Mouse (Mus musculus) heart, postnatal 25 days (tissue): ENCODE measurements at regions not wholly inside any gene's neighbourhood (a gene's known extent, or its start where the extent isn't known, plus 50 kb on each side); places are given as distances from the start of the nearest gene placed in this dataset.
"Not testable (repeated sequence)": the region's sequence is repeated elsewhere in the genome, so short reads cannot be mapped to it uniquely, and the experiment has no call there.

Experiments used
- DNase-seq: peaks from one replicate; pipeline ENCODE4 v3.0.0; 2022; ENCODE audit warnings: low spot score
- intact Hi-C: fragments of 180-260 bp; cut with DNase I; formaldehyde crosslinking; loops from one replicate; pipeline ENCODE4 v1.15.1; 2025

GRCm38 (mm10) chr5:75401734-75402133 lies 173.0 kb upstream of the Kit start:
- intact Hi-C loops = no loop called here

GRCm38 (mm10) chr5:75402631-75403030 lies 172.1 kb upstream of the Kit start:
- DNase-seq = no peak
- intact Hi-C loops = no loop called here

More at GRCm38 (mm10) chr5:75401734-75402133, 173.0 kb upstream of the Kit start:
- DNase-seq = no peak

DNA sequence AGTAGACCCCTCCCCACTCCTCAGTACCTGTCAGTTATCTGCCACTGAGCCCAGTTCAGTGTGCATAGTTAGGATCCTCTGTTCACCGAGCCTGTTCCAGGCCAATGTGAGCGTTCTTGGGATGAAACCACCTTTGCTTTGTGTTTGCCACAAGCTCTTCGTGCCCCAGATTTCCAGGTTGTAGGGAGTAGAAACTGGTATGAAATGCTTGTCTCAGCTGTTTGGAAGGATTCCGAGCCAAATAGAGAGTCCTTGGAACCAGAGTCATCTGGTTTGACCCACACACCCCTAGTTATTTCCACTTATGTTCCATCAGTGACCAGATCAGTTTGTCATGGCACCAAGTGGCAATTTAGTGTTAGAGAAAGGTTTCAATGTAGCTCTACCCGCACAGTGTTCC lies 171.2 kb upstream of the Kit start:
- intact Hi-C loops = no loop called here
- DNase-seq = no peak

DNA sequence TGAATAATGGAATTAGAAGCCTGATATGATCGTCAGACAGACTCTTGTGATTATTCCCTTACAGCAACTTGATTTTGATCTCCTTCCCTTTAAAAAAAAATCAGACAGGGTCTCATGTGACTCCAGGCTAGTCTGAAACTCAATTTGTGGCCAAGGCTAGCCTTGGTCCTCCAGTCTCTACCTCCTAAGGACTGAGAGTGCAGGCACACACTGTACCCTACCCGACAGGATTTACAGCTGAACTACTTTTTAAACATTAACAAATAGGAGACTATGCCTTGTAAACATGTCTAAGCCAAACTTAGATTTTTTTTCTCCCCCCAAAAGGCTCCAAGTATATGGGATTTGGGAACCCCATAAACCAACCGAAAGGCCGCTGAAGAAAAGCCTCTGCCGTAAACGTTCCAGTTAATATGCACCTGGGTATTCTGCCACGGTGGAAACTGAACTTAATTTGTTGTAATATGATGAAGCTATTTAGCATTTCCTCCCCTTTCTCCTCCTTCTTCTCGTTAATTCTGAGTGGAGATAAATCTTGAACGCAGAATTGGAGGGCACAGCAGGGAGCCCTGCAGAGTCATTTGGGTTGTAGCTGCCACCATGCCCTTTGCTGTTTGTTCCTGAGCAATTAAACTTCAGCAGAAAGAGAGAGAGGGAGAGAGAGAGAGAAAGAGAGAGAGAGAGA lies 170.0 kb upstream of the Kit start:
- intact Hi-C loops = no loop called here
- DNase-seq = no peak

- no peak for DNase-seq
- intact Hi-C loops = no loop called here
Measured at GRCm38 (mm10) chr5:75405496-75405895, 169.2 kb upstream of the Kit start.

- DNase-seq = no peak
- intact Hi-C loops = no loop called here
Measured at GRCm38 (mm10) chr5:75407686-75408085, 167.0 kb upstream of the Kit start.

DNA sequence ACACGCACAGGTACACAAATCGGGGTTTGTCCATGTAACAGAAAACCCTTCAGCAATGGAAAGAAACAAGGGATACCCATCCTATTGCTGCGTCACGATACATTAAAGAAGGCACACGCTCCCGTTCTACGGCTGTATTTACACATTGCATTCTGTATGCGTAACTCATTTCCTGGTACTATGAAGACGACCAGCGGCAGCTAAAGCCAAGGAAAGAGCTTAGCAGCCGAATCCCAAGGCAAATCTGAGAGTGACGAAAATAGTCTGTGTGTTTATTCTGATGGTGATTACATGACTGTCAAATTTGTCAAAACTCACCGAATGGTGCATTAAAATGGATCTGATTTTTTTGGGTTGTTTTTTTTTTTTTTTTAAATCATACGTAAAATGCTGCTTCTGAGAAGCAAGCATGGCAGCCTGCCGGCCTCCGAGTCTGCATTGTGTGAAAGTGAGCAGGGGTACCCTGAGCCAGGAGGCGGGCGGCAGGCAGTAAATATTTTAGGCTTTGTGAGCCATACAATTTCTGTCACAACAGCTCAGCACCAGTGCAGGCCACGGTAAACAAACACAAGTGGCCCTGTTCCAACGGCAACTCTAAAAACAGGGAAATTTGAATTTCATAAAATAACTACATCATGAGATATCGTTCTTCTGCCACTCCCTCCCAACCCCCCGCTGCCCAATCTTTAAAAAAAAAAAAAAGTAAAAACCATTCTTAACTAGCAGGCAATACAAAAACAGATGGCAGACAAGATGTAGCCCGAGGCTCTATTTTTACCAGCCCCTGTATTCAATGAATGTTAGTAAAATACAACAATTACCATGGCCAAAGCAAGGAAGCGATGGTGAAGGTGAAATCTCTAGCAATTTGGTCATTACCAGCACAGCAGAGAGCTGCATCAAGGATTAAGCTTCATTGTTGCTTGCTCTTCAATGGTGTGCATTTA lies 164.2 kb upstream of the Kit start:
- no peak for DNase-seq

DNA sequence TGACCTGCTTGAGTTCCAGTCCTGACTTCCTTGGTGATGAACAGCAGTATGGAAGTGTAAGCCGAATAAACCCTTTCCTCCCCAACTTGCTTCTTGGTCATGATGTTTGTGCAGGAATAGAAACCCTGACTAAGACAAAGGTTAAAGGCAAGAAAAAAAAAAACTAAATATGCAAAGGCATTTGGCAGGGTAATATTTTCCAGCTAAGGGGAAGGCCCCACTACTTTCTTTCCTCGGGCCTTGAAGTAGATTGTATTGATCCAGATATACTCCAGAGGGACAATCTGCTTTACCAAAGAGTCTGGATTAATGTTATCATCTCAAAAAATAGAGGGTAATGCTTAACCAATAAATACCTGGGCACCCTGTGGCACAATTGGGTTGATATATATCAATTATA lies 155.4 kb upstream of the Kit start:
- DNase-seq, intact Hi-C loops: not testable (repeated sequence)

More for the DNA sequence above, 164.2 kb upstream of the Kit start:
- intact Hi-C loops = no loop called here

DNA sequence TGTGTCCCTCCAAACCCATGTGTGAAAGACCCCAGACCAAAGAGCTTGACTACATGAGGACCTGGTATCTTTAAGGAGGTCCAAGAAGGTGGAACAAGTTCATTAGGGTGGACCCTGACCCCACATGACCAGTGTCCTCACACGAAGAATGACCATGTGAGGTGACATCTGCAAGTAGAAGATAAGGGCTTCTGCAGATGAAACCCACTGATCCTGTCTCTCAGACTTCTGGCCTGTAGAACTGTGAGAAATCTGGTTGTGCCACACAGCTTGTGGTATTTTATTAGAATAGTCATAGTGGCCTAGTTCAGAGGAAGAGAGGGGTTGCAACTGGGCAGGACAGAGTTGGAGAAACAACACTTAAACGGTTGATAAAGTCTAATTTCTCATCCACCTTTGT lies 141.8 kb upstream of the Kit start:
- intact Hi-C loops = no loop called here
- no peak for DNase-seq

DNA sequence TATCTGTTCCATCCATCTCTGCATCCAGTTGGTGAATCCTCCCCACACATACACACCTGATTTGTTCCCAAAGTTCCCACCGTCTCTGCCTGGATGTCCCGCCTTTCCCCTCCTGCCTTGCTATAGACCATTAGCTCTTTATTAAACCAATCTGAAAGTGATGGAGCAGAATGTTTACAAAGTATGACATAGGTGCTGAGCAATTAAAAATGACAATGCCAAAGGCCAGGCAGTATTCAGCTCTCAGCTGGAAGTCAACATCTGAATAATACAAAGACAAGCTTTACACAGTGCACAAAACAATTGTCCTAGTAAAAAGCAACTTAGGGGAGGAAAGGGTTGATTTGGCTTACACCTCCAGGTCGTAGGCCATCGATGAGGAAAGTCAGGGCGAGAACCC lies 136.8 kb upstream of the Kit start:
- intact Hi-C loops = no loop called here
- no peak for DNase-seq

- DNase-seq = no peak
- intact Hi-C loops = no loop called here
Measured at GRCm38 (mm10) chr5:75444024-75444604, 130.6 kb upstream of the Kit start.

DNA sequence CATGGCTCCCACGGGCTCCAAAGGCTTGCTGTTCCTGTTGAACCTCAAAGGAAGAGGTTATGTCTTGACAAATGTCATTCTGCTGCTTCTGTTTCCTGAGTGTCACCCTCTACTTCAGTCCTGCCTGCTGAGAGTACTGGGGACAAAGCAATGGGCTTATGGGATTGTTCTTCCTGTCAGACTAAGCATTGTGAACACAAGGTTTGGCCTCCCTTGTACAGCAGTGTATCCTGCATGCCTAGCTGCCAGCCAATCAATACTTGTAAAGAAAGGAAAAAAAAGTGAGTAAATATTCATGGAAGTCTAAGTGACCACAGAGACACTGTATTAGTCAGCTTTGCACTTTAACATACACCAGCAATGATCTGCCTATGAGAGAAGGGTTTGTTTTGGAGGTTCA lies 128.3 kb upstream of the Kit start:
- DNase-seq = no peak
- intact Hi-C loops = no loop called here

DNA sequence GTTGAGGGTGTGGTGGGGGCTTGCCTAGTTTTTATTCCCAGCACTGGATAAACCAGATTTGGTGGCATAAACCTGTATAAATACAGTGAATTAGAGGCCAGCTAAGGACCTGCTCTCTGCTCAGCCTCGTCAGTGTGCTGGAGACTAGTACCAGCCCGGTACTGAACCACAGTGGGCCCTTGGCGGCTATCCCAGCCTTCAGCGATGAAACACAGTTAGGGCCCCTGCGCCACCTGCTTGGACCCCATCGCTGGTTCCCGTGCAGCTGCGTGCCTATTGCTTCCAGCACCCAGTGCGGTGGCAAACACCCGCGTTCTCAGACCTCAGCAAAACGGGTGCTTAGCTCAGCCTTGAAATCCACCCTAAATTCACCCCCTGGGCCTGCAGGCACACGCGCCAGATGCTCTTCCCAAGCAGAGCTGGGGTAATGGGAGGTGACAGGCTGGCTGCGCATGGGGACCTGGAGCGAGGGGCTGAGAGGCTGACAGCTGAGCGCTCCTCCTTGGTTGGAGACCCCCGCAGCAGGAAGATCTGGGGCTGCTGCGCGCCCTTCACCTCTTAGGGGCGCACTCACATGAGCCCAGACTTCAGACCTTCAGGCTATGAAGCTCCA lies 124.7 kb upstream of the Kit start:
- no peak for DNase-seq
- intact Hi-C loops = no loop called here

- DNase-seq = no peak
- intact Hi-C loops = no loop called here
Measured at GRCm38 (mm10) chr5:75450564-75450963, 124.2 kb upstream of the Kit start.

DNA sequence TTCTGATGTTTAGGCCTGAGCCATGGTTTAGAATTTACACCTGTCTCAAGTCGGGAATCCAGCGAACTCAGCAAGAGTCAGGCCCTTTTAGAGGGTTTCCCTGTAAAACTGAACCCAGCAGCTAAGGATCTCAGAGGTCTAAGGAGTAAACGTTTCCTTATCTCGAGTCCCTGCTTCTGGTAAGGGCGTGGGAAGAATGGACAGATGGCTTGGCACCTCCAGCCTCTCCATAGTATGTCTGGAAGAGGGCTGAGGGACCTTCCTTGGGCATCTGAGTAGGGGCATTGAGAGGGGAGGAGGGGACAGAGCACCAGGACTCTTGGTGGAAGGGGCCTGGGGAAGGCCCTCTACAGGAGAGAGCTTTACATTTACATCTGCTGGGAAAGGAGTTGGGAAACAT lies 123.6 kb upstream of the Kit start:
- intact Hi-C loops = no loop called here
- DNase-seq = no peak

- no peak for DNase-seq
Measured at GRCm38 (mm10) chr5:75451693-75452092, 123.0 kb upstream of the Kit start.

GRCm38 (mm10) chr5:75453757-75454390 lies 120.8 kb upstream of the Kit start:
- DNase-seq = no peak
- intact Hi-C loops = no loop called here

More at GRCm38 (mm10) chr5:75451693-75452092, 123.0 kb upstream of the Kit start:
- intact Hi-C loops = no loop called here

GRCm38 (mm10) chr5:75454961-75455541 lies 119.7 kb upstream of the Kit start:
- intact Hi-C loops = no loop called here
- DNase-seq = no peak

DNA sequence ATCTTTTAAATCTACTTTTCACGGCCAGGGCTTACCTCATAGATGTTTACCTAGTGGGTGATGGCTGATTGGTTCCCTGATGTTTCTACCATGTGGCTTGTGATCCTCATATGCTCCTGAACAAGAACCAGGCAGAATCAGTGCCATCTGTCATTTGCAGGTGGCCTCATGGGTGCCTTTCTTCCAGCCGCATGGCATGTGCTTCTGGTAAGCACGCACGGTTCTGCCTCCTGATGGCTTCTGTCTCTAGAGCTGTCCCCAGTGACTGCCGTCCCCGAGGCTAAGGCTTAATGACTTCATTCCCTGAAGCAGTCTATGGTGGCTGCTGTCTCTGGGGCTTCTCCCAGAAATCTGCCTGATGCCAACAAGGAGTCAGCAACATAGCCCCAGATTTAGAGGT lies 117.3 kb upstream of the Kit start:
- DNase-seq = no peak
- intact Hi-C loops = no loop called here

- no peak for DNase-seq
- intact Hi-C loops = no loop called here
Measured at GRCm38 (mm10) chr5:75458317-75458716, 116.4 kb upstream of the Kit start.
